Mouse (Mus musculus) myocyte (in vitro differentiated cells): ENCODE results near the gene Mettl27. TPM values are rescaled to one million over a fixed set of nuclear protein-coding genes. Genes with fewer than 3 reads are reported as not detected.

ENCODE experiments used
- H3K27me3 ChIP-seq: one replicate; pipeline ENCODE4 v1.6.1; 2011; ENCODE audit not compliant: control insufficient read depth, insufficient read depth, insufficient read length
- H3K36me3 ChIP-seq: one replicate; pipeline ENCODE4 v1.6.1; 2011; ENCODE audit not compliant: control insufficient read depth, insufficient read depth
- H3K4me2 ChIP-seq: one replicate; pipeline ENCODE4 v1.6.1; 2011; ENCODE audit warnings: low read depth, control low read depth
- H3K4me3 ChIP-seq: one replicate; pipeline ENCODE4 v1.5.1; 2011; ENCODE audit warnings: mild to moderate bottlenecking, control low read depth, moderate library complexity
- H3K79me2 ChIP-seq: one replicate; pipeline ENCODE4 v1.6.1; 2011; ENCODE audit not compliant: control insufficient read depth, insufficient read depth
- H3ac ChIP-seq: one replicate; pipeline ENCODE4 v1.6.1; 2011; ENCODE audit not compliant: control insufficient read depth, insufficient read length
- CEBPB ChIP-seq: IDR thresholded peaks from 2 replicates; pipeline ENCODE4 v1.6.1; 2011; ENCODE audit warnings: mild to moderate bottlenecking, moderate library complexity; ENCODE audit not compliant: poor library complexity, insufficient read depth, severe bottlenecking
- E2F4 ChIP-seq: IDR thresholded peaks from one replicate; pipeline ENCODE4 v1.6.1; 2011; ENCODE audit warnings: mild to moderate bottlenecking, control low read depth, moderate library complexity; ENCODE audit not compliant: insufficient read depth
- MAX ChIP-seq: IDR thresholded peaks from one replicate; pipeline ENCODE4 v1.6.1; 2011; ENCODE audit warnings: low read depth, mild to moderate bottlenecking, control low read depth
- MYOD1 ChIP-seq, 3 experiments: IDR thresholded peaks; one replicate each; pipeline ENCODE4 v1.6.1; 2011; ENCODE audit warnings: control low read depth in 2 of 3, low read depth in 2 of 3, mild to moderate bottlenecking in 2 of 3, moderate library complexity in 1 of 3; ENCODE audit not compliant: insufficient read length in 2 of 3, control insufficient read depth in 1 of 3
- MYOG ChIP-seq, 3 experiments: IDR thresholded peaks; one replicate each; pipeline ENCODE4 v1.6.1; 2011; ENCODE audit warnings: control low read depth in 2 of 3, low read depth in 2 of 3, mild to moderate bottlenecking in 2 of 3; ENCODE audit not compliant: insufficient read length in 2 of 3, control insufficient read depth in 1 of 3, insufficient read depth in 1 of 3
- POLR2A ChIP-seq: IDR thresholded peaks from one replicate; pipeline ENCODE4 v1.6.1; 2011; ENCODE audit warnings: low read depth, mild to moderate bottlenecking, control low read depth, moderate library complexity; ENCODE audit not compliant: insufficient read length
- POLR2AphosphoS2 ChIP-seq: IDR thresholded peaks from one replicate; pipeline ENCODE4 v1.6.1; 2011; ENCODE audit warnings: low read depth, control low read depth; ENCODE audit not compliant: insufficient read length
- REST ChIP-seq: IDR thresholded peaks from one replicate; pipeline ENCODE4 v1.6.1; 2011; ENCODE audit warnings: mild to moderate bottlenecking, control low read depth, moderate library complexity; ENCODE audit not compliant: insufficient read depth, insufficient read length
- SRF ChIP-seq: IDR thresholded peaks from one replicate; pipeline ENCODE4 v1.6.1; 2011; ENCODE audit warnings: low read depth; ENCODE audit not compliant: control insufficient read depth, insufficient read length
- TCF12 ChIP-seq: IDR thresholded peaks from one replicate; pipeline ENCODE4 v1.6.1; 2011; ENCODE audit warnings: mild to moderate bottlenecking, control low read depth; ENCODE audit not compliant: poor library complexity, insufficient read depth, severe bottlenecking
- TCF3 ChIP-seq: IDR thresholded peaks from one replicate; pipeline ENCODE4 v1.6.1; 2011; ENCODE audit warnings: low read depth, control low read depth; ENCODE audit not compliant: insufficient read length
- USF1 ChIP-seq: IDR thresholded peaks from one replicate; pipeline ENCODE4 v1.6.1; 2011; ENCODE audit warnings: low read depth, mild to moderate bottlenecking, control low read depth, moderate library complexity
- polyA plus RNA-seq: library from polyadenylated mRNA; unstranded; fragments of >200 nt; fragmentation: generic; extraction: Trizol; gene quantifications from one replicate; pipeline ENCODE4 v1.2.1, GENCODE M21; 2012; ENCODE audit warnings: missing spikeins

Gene Mettl27
- polyA plus RNA-seq, 1 experiment, result 9.1 TPM

DNA sequence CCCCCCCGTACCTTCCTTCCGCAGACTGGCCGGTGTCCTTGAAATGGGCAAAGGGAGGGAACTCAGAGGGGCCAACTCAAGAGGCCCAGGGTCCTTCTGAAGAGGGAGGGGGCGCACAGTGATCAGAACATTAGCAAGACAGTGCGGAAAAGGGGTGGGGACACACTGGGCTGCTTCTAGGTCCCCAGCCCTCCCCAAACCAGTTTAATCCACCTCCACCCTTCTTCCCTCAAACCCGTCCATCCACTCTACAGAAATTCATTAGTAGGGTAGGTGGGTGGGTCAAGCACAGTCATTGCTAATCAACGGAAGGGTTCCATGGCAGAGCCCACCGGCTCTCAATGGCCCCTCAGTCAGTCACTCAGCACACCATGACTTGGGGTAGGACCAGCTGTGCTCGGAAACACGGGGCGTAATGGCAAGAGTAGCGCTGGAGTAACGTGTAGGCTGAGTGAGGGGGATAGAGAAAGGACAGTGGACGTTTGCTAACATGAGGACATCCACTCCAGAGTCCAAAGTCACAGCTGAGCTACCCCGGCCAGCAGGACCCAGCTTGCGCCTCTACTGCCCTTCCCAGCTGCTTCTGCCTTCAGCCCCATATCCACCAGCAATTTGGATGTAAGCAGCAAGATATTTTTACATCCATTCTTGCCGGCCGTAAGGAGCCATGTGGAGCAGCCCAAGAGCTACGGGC, 13.2 kb downstream of the Mettl27 start:
- no peaks in the 10 kb centered on the region for H3K79me2 ChIP-seq
- no peak overlapping the region for H3K4me3 ChIP-seq
- no peaks in the 10 kb centered on the region for H3K27me3 ChIP-seq
- TF ChIP-seq POLR2A, result no peak
- H3K4me2 ChIP-seq, result no peak overlapping the region
- H3K36me3 ChIP-seq, result no peaks in the 10 kb centered on the region
- H3ac ChIP-seq, result no peak overlapping the region

DNA sequence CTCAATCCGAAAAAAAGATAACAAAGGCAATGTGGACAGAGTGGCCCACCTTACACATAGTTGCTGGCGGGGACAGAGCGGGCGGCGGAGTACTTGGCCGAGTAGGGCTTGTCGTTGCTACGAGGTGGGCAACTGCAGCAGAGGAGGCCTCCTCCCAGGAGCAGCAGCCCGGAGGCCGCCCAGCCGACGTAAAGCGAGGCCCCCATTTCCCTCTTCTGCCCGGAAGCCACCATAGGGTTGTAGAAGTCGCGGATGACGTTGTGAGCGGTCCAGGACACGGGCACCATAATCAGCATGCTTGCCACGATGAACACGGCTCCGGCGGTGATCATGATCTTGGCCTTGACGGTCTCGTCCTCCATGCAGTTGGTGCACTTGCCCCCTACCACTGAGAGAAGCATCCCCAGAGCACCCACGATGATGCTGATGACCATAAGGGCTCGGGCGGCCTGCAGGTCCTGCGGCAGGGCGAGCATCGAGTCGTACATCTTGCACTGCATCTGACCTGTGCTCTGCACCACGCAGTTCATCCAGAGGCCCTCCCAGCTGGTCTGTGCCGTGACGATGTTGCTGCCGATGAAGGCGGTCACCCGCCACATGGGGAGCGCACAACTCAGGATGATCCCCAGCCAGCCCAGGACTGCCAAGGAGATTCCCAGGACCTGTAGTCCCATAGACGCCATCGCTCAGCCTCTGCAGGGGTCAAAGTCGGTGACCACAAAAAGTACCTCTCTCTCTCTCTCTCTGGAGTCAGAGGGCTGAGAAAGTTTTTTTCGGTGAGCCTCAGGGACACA, 14.1 kb downstream of the Mettl27 start:
- TF ChIP-seq REST (no peak), MYOG (IDR thresholded peaks at IDR 0.05; ENCODE audit: control insufficient read depth in 1 of 3, insufficient read depth in 1 of 3, insufficient read length in 2 of 3, low read depth in 2 of 3) (no peak), USF1 (no peak), MAX (no peak), POLR2A (no peak), TCF12 (no peak), SRF (no peak), CEBPB (no peak), TCF3 (no peak)
- no peak overlapping the region for H3ac ChIP-seq
- H3K4me3 ChIP-seq, result no peak overlapping the region
- H3K4me2 ChIP-seq, result no peak overlapping the region
- H3K27me3 ChIP-seq, result no peaks in the 10 kb centered on the region
- H3K36me3 ChIP-seq, result no peaks in the 10 kb centered on the region
- no peaks in the 10 kb centered on the region for H3K79me2 ChIP-seq

- no peak within 1 kb of the TSS for H3K4me3 ChIP-seq
- no peaks in the 10 kb centered on the region for H3K79me2 ChIP-seq
- no peak for TF ChIP-seq MYOG (IDR thresholded peaks at IDR 0.05; ENCODE audit: control insufficient read depth in 1 of 3, insufficient read depth in 1 of 3, insufficient read length in 2 of 3, low read depth in 2 of 3)
- no peak for TF ChIP-seq MYOD1 (IDR thresholded peaks at IDR 0.05; ENCODE audit: control insufficient read depth in 1 of 3, insufficient read length in 2 of 3, low read depth in 2 of 3)
- no peak for TF ChIP-seq POLR2A
- TF ChIP-seq SRF, result no peak
- TF ChIP-seq POLR2AphosphoS2, result no peak
- no peak for TF ChIP-seq REST
- no peak for TF ChIP-seq TCF3
- no peak for TF ChIP-seq MAX
- no peak for TF ChIP-seq USF1
- no peak for TF ChIP-seq TCF12
- no peak for TF ChIP-seq CEBPB
- TF ChIP-seq E2F4, result no peak
- H3K4me2 ChIP-seq, result no peak within 1 kb of the TSS
- H3K27me3 ChIP-seq, result no peaks in the 10 kb centered on the region
- no peaks in the 10 kb centered on the region for H3K36me3 ChIP-seq
- no peak within 1 kb of the TSS for H3ac ChIP-seq
Measured at GRCm38 (mm10) chr5:134946857-134947255, 14.7 kb downstream of the Mettl27 start, which contains the start of gene Cldn4. Gene Cldn4 (minus strand): TSS chr5:134946934.

- no peaks in the 10 kb centered on the region for H3K36me3 ChIP-seq
- TF ChIP-seq TCF3, result no peak
- H3K4me3 ChIP-seq, result no peak overlapping the region
- no peak overlapping the region for H3K4me2 ChIP-seq
- no peaks in the 10 kb centered on the region for H3K79me2 ChIP-seq
- H3K27me3 ChIP-seq, result no peaks in the 10 kb centered on the region
- no peak overlapping the region for H3ac ChIP-seq
Measured at GRCm38 (mm10) chr5:134947420-134948084, 15.4 kb downstream of the Mettl27 start.

- Histone ChIP-seq H3K79me2 (no peaks in the 10 kb centered on the region), H3ac (no peak overlapping the region), H3K4me3 (no peak overlapping the region), H3K27me3 (no peaks in the 10 kb centered on the region), H3K4me2 (no peak overlapping the region), H3K36me3 (no peaks in the 10 kb centered on the region)
- TF ChIP-seq SRF (no peak), CEBPB (no peak), REST (no peak), USF1 (no peak), POLR2AphosphoS2 (no peak), TCF12 (no peak), E2F4 (no peak)
Measured at GRCm38 (mm10) chr5:134948085-134948439, 15.9 kb downstream of the Mettl27 start.
